Mouse (Mus musculus): ENCODE data around the gene Aoc3.

The Aoc3 gene

DNA sequence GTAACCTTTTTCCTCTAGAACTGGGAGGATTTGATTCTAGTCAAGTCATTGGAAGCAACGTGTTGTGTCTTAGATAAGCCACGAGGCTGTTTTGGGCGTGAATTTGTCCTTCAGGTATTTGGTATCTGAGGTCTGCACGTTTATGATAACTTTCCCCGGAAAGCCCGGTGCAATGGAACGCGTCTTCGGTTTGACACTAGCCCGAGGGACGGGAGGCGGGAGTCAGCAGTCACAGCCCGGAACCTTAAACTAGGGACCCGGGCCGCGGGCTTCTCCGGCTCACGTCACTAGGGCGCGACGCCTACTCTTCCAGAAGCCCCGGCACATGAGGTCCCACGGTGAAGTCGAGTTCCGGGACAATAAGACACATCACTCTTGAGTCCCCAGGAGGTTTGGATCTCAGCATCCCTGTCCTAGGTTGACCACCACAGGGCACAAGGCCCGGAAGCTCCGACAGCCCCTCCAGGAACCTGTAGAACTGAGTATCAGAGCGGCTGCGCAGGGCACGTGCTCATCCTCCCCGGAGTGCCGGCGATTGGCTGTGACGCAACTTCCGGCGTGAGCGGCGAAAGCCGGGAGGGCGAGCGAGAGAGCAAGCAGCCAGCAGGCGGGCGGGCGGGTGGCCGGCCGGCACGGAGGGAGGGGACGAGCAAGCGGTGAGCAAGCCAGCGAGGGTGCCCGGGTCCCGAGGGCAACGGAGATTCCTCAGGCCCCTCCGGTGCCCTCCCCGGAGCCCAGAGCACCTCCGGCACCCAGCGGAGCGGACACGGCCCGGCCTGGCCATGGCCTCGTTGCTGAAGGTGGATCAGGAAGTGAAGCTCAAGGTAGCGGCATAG lies 14.5 kb upstream of the Aoc3 start, which contains the start of gene Psme3:
TSS of gene Psme3 (plus strand) at position 549 of the 836 bp plus-strand sequence.
- peak; percentile 19; the same call in 1 of the 2 replicates for TF ChIP-seq GATA4 (IDR thresholded peaks at IDR 0.05; ENCODE audit: insufficient replicate concordance, low read length)

DNA sequence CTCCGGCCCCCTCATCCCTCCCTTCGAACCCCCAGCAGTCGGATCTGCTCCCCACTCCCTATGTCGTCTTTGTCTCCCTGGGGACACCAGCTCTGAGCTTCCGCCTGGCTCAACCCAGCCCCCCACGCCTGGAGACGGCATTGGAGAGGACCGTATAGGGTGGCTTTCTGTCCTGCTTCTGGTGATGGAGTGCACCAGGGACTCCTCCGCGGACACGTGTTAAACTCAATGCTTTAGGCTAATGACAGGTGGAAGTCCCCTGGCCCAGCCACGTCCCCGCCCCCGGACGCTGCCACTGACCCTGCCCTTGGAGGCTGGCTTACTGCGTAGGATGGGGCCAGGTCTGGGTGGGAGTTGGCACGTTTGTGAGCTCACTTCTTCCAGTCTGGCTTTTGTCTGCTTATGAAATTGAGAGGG lies 13.9 kb upstream of the Aoc3 start:
- no peak for TF ChIP-seq GATA4 (IDR thresholded peaks at IDR 0.05; ENCODE audit: insufficient replicate concordance, low read length)

DNA sequence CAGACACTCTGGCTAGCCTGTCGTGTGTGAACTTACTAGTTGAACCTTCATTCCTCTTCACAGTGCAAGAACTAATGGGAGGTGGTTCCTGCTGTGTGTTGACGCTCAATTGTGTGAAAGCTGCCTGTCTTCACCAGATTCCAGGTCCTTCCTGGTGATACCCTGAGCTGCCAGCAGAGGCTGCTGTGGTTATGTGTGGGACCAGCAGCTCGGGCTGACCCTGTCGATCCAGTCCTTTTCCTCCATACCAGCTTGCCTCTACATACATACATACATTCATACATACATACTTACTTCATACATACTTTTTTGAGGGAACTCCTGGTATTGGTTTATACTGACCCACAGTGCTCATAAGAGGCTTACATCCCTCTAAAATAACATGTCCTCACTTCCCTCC lies 6.8 kb upstream of the Aoc3 start:
- TF ChIP-seq GATA4 (IDR thresholded peaks at IDR 0.05; ENCODE audit: insufficient replicate concordance, low read length): no peak

DNA sequence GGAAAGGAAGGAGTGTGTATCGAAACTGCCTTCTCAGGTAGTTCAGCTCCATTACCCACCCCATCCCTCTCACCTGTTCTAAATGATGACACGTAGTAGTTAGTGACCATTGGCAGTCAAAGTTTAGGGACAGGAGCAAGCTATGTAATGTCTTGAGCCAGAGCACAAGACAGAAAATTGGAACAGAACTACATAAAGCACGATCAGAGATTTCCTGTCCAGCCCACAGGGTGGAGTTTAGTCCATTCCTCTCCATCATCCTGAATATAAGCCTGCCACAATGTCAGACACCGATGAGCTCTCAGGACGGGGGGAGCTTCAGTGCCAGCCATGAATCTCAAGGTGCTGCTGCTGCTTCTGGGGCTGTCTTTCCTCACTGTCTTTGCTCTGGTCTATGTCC lies 5.6 kb upstream of the Aoc3 start, which contains the start of gene Aoc2:
TSS of gene Aoc2 (plus strand) at position 301 of the 400 bp plus-strand sequence.
- no peak for TF ChIP-seq GATA4 (IDR thresholded peaks at IDR 0.05; ENCODE audit: insufficient replicate concordance, low read length)

- no peak for TF ChIP-seq GATA4 (IDR thresholded peaks at IDR 0.05; ENCODE audit: insufficient replicate concordance, low read length)
Observed at GRCm38 (mm10) chr11:101326147-101326546, 4.3 kb upstream of the Aoc3 start.

GRCm38 (mm10) chr11:101327311-101327710 lies 3.1 kb upstream of the Aoc3 start:
- no peak for TF ChIP-seq GATA4 (IDR thresholded peaks at IDR 0.05; ENCODE audit: insufficient replicate concordance, low read length)

GRCm38 (mm10) chr11:101328941-101329635 lies 1.3 kb upstream of the Aoc3 start:
- no peak for TF ChIP-seq GATA4 (IDR thresholded peaks at IDR 0.05; ENCODE audit: insufficient replicate concordance, low read length)

DNA sequence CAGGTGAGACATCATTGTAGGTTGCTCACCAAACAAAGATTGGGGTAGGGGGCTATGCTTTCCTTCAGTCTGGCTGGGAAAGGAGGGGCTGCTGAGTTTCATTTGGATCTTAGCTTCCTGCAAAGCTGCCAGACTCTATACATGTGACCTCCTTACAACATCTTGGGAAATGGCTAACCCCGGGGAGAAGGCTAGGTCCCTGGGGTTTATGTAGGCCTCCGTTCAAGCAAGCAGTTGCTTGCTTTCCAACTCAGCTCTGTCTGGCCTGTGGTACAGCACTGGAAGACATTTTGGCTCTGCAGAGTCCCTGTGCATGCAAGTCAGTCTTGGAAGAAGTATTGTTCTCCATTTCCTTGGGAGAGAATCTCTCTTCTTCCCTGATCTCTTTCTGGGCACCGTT lies 2.1 kb downstream of the Aoc3 start:
- no peak for TF ChIP-seq GATA4 (IDR thresholded peaks at IDR 0.05; ENCODE audit: insufficient replicate concordance, low read length)

- no peak for TF ChIP-seq GATA4 (IDR thresholded peaks at IDR 0.05; ENCODE audit: insufficient replicate concordance, low read length)
Observed at GRCm38 (mm10) chr11:101334023-101334422, 3.6 kb downstream of the Aoc3 start.

DNA sequence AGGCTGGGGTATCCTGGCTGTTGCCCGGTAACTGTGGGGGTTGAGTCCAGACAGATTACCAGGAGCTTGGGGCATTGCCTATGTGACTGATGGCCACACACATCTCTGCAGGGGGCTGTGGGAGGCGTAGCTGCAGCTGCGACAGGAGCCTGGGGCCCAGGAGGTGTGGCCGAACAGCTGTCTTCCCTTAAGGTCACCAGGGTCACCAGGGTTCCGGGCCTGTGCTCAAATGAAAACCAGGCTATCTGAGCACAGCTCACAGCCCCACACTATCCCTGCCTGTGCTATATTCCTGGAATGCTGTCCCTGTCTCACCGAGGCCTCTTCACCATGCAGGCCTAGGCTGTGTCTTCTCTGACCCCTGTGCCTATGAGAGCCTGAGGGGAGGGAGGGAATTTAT lies 4.1 kb downstream of the Aoc3 start:
- no peak for TF ChIP-seq GATA4 (IDR thresholded peaks at IDR 0.05; ENCODE audit: insufficient replicate concordance, low read length)

DNA sequence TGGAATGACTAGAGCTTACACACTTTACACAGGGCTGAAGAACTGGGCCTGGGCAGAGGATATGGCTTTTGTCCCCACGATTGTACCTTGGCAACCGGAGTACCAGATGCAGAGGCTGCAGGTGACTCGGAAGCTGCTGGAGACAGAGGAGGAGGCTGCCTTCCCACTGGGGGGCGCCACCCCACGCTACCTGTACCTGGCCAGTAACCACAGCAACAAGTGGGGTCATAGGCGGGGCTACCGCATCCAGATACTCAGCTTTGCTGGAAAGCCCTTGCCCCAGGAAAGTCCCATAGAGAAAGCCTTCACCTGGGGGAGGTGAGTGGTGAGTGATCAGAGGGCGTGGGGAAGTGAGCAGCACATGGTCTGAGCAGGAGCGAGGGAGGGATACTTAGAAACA lies 5.3 kb downstream of the Aoc3 start:
- no peak for TF ChIP-seq GATA4 (IDR thresholded peaks at IDR 0.05; ENCODE audit: insufficient replicate concordance, low read length)

DNA sequence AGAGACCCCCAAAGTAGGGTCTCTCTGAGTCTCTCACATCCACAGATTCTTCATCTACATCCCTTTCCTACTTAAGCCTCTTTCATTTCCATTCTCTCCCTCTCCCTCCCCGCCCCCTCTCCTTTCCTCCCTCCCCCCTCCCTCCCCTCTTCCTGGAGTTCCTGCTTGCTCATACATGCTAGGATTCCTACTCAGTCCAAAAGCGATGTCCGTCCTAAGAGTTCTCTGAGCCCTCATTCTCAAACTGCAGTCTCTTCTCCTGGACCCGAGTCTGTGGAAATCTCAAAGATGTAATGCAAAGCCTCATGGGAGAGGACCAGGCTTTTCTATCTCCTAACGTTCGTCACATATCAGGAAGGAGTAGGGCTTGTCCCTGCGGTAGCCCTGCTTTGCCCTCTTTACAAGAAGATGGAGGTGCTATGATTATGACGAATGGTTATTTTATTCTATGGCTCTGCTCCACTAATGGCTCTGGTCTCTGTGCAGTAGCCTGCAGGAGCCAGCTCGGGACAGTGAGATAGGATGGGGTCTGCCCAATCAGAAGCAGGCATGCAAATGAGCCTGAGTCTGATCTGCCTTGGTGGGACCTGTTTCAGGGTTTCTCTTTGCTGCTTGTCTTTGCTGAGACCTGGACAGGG lies 7.8 kb downstream of the Aoc3 start:
- TF ChIP-seq GATA4 (IDR thresholded peaks at IDR 0.05; ENCODE audit: insufficient replicate concordance, low read length): no peak

DNA sequence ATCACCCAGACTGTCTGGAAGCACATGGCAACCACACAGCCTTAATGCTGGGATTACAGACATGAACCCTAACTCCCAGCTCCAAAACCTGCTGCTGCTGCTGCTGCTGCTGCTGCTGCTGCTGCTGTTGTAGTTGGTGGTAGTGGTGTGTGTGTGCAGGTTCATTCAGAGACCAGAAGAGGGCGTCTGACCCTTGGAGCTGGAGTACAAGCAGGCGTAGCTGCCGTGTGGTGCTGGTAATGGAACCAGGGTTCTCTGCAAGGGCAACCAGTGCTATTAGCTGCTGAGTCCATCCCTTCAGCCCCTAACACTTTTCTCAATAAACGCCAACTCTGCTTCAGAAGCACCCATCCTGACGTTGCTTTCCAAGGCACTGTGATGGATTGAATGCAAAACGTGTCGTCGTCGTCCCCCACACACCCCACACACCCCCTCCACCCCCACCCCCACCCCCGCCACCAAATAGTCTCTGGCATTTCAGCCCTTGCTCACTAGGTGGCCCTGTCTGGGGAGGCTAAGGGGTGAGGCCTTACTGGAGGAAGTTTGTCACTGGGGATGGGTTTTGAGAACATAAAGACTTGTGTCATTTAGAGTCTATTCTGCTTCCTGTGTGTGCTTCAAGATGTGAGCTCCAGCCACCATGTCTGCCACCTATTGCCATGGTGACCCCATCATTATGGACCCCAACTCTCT lies 16.8 kb downstream of the Aoc3 start:
- TF ChIP-seq GATA4 (IDR thresholded peaks at IDR 0.05; ENCODE audit: insufficient replicate concordance, low read length): no peak

DNA sequence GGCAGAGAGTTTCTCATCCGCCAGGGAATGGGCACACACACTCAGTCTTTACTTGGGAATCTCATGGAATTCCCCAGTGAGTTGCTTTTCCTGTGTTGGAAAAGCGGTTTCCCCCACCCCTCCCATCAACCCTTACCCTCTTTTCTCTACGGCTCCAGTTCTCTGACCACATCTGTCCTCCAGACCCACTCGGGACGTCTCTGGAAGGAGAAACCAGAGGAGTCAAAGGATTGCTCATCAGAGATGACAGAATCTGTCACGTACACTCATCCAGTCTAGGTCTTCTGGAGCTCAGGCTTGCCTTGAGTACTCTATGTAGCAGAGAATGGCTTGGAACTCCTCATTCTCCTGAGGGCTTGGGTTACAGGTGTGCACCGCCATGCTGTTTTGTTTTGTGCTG lies 18.4 kb downstream of the Aoc3 start:
- TF ChIP-seq GATA4 (IDR thresholded peaks at IDR 0.05; ENCODE audit: insufficient replicate concordance, low read length): no peak

- no peak for TF ChIP-seq GATA4 (IDR thresholded peaks at IDR 0.05; ENCODE audit: insufficient replicate concordance, low read length)
Observed at GRCm38 (mm10) chr11:101349216-101349615, 18.8 kb downstream of the Aoc3 start.
